Mouse (Mus musculus) stomach, postnatal 0 days (tissue): ENCODE data around the gene Akap6.

Experiments
- CTCF ChIP-seq: IDR thresholded peaks from 2 replicates; pipeline ENCODE4 v1.5.1; 2016; ENCODE audit warnings: antibody characterized with exemption, low read depth, mild to moderate bottlenecking, moderate library complexity
- EP300 ChIP-seq: optimal IDR thresholded peaks from 2 replicates; pipeline ENCODE3; 2016; ENCODE audit warnings: antibody characterized with exemption

- TF ChIP-seq CTCF = no peak
- TF ChIP-seq EP300 = no peak
These were observed 240.3 kb downstream of the Akap6 start for GRCm38 (mm10) chr12:52939324-52939946.
